Mouse (Mus musculus) embryonic fibroblast, embryonic 13.5 days (primary cell): Measurements from ENCODE around the gene Olfr186.

Source experiments
- CTCF ChIP-seq: IDR thresholded peaks from 2 replicates; pipeline ENCODE4 v1.5.1; 2011; ENCODE audit warnings: mild to moderate bottlenecking, control low read depth, low read length, moderate library complexity, borderline replicate concordance; ENCODE audit not compliant: insufficient read depth
- POLR2A ChIP-seq: IDR thresholded peaks from 2 replicates; pipeline ENCODE4 v1.6.1; 2011; ENCODE audit warnings: low read depth, mild to moderate bottlenecking, control low read depth, low read length, moderate library complexity

DNA sequence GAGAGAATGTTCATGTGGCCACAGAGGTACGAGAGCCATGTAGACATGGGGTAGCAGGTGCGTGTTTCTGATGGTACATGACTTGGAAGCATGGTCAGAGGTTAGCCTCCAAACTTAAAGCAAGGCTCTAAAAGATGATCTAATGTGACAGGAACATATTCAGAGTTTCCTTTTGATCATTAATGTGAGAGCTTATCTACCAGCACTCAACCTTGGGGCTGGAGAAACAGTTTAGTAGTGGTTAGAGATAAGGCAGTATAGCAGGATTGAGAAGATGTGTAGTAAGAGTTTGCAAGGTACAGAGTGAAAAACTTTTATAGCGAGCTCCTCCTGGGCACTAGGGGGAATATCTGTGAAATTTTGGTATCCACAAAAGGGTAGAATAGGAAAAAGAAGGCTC lies 15.7 kb upstream of the Olfr186 start:
- no peak for TF ChIP-seq CTCF
- TF ChIP-seq POLR2A: no peak
